Mouse (Mus musculus) cerebellum, adult 2 months (tissue): ENCODE measurements at regions not wholly inside any gene's neighbourhood (a gene's known extent, or its start where the extent isn't known, plus 50 kb on each side); places are given as distances from the start of the nearest gene placed in this dataset.

Source experiments
- CTCF ChIP-seq: fragments of 200-500 bp; IDR thresholded peaks from 2 replicates; pipeline ENCODE4 v1.5.1; 2011; ENCODE audit warnings: low read depth, mild to moderate bottlenecking, control low read depth, low read length, moderate library complexity, borderline replicate concordance; ENCODE audit not compliant: insufficient read depth
- POLR2A ChIP-seq: fragments of 200-500 bp; IDR thresholded peaks from 2 replicates; pipeline ENCODE4 v1.6.1; 2011; ENCODE audit warnings: low read length, control low read depth, borderline replicate concordance; ENCODE audit not compliant: insufficient read depth

DNA sequence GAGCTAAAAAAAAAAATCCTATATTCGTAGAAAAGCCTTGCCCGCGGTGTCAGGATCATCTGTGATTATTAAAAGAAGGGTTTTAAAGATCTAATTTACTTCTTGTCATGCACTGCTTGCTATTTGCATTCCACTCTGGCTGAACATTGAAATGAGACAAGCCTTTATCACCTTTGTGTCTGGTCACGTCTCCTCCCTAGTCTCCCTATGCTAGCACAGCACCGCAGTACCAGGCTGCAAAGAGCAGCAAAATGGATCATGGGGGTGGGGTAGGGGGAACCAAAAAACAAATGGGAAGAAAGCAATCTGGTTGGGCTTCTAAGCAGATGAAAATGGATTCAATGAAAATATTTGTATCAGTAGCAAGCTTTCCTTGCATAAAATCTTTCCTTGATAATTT is 187.8 kb upstream of the Gm11146 start:
- TF ChIP-seq CTCF: no peak
- no peak for TF ChIP-seq POLR2A
